Comparison of ENCODE assay signal across 9 mouse cellular contexts in genomic region chr15:41325633-41326252, GRCm38 (mm10).
A peak's percentile ranks its signal among the peaks of the same experiment; 100 is the strongest.
DNase-seq lines count a peak whose midpoint lies in the region; ATAC-seq and TF ChIP-seq lines count a peak whose summit lies in the region.
"Had no signal": no experiment of that assay in that cellular context is flagged by ENCODE, and none has a peak within 500 bp of the region (broad histone marks: within the 10 kb centered on the region; RNA-seq: fewer than 3 reads in every experiment).

No protein-coding gene starts in this region.

- 7% methylated on average over 7 of the region's 7 CpGs for WGBS in kidney, adult 2 months
- 21% methylated on average over 7 of the region's 7 CpGs for WGBS in kidney, embryonic 14.5 days

- H3K9ac ChIP-seq in kidney, embryonic 14.5 days (ENCODE audit: low read depth, low read length) = no peak overlapping the region
- H3K9ac ChIP-seq: embryonic facial prominence, embryonic 15.5 days had no signal

- H3K27me3 ChIP-seq in kidney, adult 2 months (replicated peaks; ENCODE audit: control insufficient read depth, insufficient read depth, low read length) = no peaks in the 10 kb centered on the region
- H3K27me3 ChIP-seq in kidney, embryonic 14.5 days (ENCODE audit: control insufficient read depth, insufficient read depth, low read length) = no peaks in the 10 kb centered on the region
- H3K27me3 ChIP-seq: embryonic facial prominence, embryonic 15.5 days had no signal

- TF ChIP-seq CTCF in kidney, adult 2 months (conservative IDR thresholded peaks at IDR 0.05; ENCODE audit: insufficient read depth, insufficient read length, low read depth, low read length) = 0 out of 2 replicates have a peak, but pooled peaks have one; percentile 25

- H3K4me3 ChIP-seq in kidney, adult 2 months (ENCODE audit: insufficient read depth, low read depth, low read length) = no peak overlapping the region
- H3K4me3 ChIP-seq in kidney, embryonic 14.5 days (ENCODE audit: low read length) = no peak overlapping the region
- H3K4me3 ChIP-seq: embryonic facial prominence, embryonic 15.5 days had no signal

- H3K4me2 ChIP-seq in kidney, embryonic 14.5 days (replicated peaks; ENCODE audit: low read depth, low read length) = no peak overlapping the region
- H3K4me2 ChIP-seq: embryonic facial prominence, embryonic 15.5 days had no signal

- DNase-seq in kidney, adult 2 months = peak; percentile 64
- peak; percentile 52 for DNase-seq in MN1 (ENCODE audit: low spot score)
- peak; percentile 84 for DNase-seq in cerebellum, adult 9-10 months
- peak; percentile 8 to 33 for DNase-seq in frontal cortex, postnatal 10 days (ENCODE audit: low spot score in 2 of 2)
- DNase-seq in layer of hippocampus, adult 8-10 months (ENCODE audit: low spot score in 2 of 2) = peak; percentile 29 to 66
- DNase-seq in spleen, postnatal 4 days (ENCODE audit: low spot score in 2 of 2) = no peak

- no peak for TF ChIP-seq POLR2A in kidney, adult 2 months (IDR thresholded peaks at IDR 0.05; ENCODE audit: low read depth, low read length)

- no peaks in the 10 kb centered on the region for H3K4me1 ChIP-seq in kidney, adult 2 months (ENCODE audit: control insufficient read depth, insufficient read depth, low read length)
- H3K4me1 ChIP-seq in kidney, embryonic 14.5 days (ENCODE audit: control insufficient read depth, insufficient read depth, low read length) = no peaks in the 10 kb centered on the region
- H3K4me1 ChIP-seq: embryonic facial prominence, embryonic 15.5 days had no signal

- H3K36me3 ChIP-seq in kidney, adult 2 months (ENCODE audit: control insufficient read depth, insufficient read depth, low read length) = no peaks in the 10 kb centered on the region
- no peaks in the 10 kb centered on the region for H3K36me3 ChIP-seq in kidney, embryonic 14.5 days (ENCODE audit: control insufficient read depth, insufficient read depth, low read length)
- H3K36me3 ChIP-seq: embryonic facial prominence, embryonic 15.5 days had no signal

- H3K9me3 ChIP-seq in kidney, embryonic 14.5 days (ENCODE audit: control insufficient read depth, low read length) = no peaks in the 10 kb centered on the region
- H3K9me3 ChIP-seq: embryonic facial prominence, embryonic 15.5 days had no signal

- no peak overlapping the region for H3K27ac ChIP-seq in kidney, adult 2 months (ENCODE audit: insufficient read depth, low read depth, low read length)
- no peak overlapping the region for H3K27ac ChIP-seq in kidney, embryonic 14.5 days (ENCODE audit: low read depth, low read length)
- H3K27ac ChIP-seq: embryonic facial prominence, embryonic 15.5 days had no signal

- ATAC-seq in kidney, embryonic 14.5 days (ENCODE audit: low FRiP score, low TSS enrichment) = no peak
- ATAC-seq in megakaryocyte-erythroid progenitor cell, adult 5-6 weeks (replicated peaks; ENCODE audit: low FRiP score, low TSS enrichment, poor library complexity, severe bottlenecking) = peak; percentile 71; the same call in 1 of the 2 replicates

Comparison
In these comparisons a context has a peak if more than half of its experiments do, and no peak if none do; other contexts are left out.
1. DNase-seq: peak in kidney, adult 2 months (single experiment), MN1 (single experiment), cerebellum, adult 9-10 months (single experiment), frontal cortex, postnatal 10 days (2 of 2) and layer of hippocampus, adult 8-10 months (2 of 2); none in spleen, postnatal 4 days (0 of 2).